Comparison of ENCODE assay signal across 35 mouse cellular contexts in genomic region chr1:120198942-120199341, GRCm38 (mm10).
"Had no signal": no experiment of that assay in that cellular context is flagged by ENCODE, and none has a peak within 500 bp of the region (broad histone marks: within the 10 kb centered on the region; RNA-seq: fewer than 3 reads in every experiment).

No protein-coding gene starts in this region.

- H3K27me3 ChIP-seq: heart, embryonic 15.5 days; hindbrain, embryonic 12.5 days; hindbrain, embryonic 13.5 days; intestine, embryonic 15.5 days; kidney, embryonic 15.5 days had no signal

- H3K27ac ChIP-seq: heart, embryonic 10.5 days; heart, embryonic 13.5 days; heart, embryonic 15.5 days; hindbrain, embryonic 10.5 days; hindbrain, embryonic 12.5 days; hindbrain, embryonic 13.5 days; hindbrain, embryonic 14.5 days; hindbrain, embryonic 15.5 days; hindbrain, postnatal 0 days; intestine, embryonic 15.5 days; kidney, embryonic 15.5 days; kidney, postnatal 0 days; layer of hippocampus, adult 2 months had no signal

- DNase-seq: heart, postnatal 10 days; heart, postnatal 14 days; heart, postnatal 36 days; heart, postnatal 4 days; kidney, adult 11 months; kidney, adult 18-20 months; kidney, adult 2 months; kidney, adult 8-10 months; kidney, adult 9 months; kidney, postnatal 10 days; kidney, postnatal 14 days; kidney, postnatal 25 days; kidney, postnatal 36 days; kidney, postnatal 4 days; layer of hippocampus, adult 9-11 months; layer of hippocampus, postnatal 36 days had no signal

- H3K4me3 ChIP-seq: heart, embryonic 10.5 days; heart, embryonic 12.5 days; heart, embryonic 13.5 days; heart, embryonic 15.5 days; hindbrain, embryonic 10.5 days; hindbrain, embryonic 12.5 days; hindbrain, embryonic 13.5 days; hindbrain, embryonic 15.5 days; intestine, embryonic 15.5 days; kidney, embryonic 15.5 days; layer of hippocampus, adult 2 months had no signal

- H3K9me3 ChIP-seq: heart, embryonic 10.5 days; heart, embryonic 12.5 days; heart, embryonic 13.5 days; heart, embryonic 15.5 days; hindbrain, embryonic 10.5 days; hindbrain, embryonic 12.5 days; hindbrain, embryonic 13.5 days; hindbrain, embryonic 15.5 days; intestine, embryonic 15.5 days; kidney, embryonic 15.5 days had no signal

- H3K36me3 ChIP-seq: heart, embryonic 10.5 days; heart, embryonic 12.5 days; heart, embryonic 13.5 days; heart, embryonic 15.5 days; hindbrain, embryonic 10.5 days; hindbrain, embryonic 12.5 days; hindbrain, embryonic 13.5 days; hindbrain, embryonic 15.5 days; intestine, embryonic 15.5 days; kidney, embryonic 15.5 days had no signal

- H3K9ac ChIP-seq: heart, embryonic 12.5 days; heart, embryonic 13.5 days; heart, embryonic 15.5 days; hindbrain, embryonic 12.5 days; hindbrain, embryonic 13.5 days; hindbrain, embryonic 14.5 days; hindbrain, embryonic 15.5 days; intestine, embryonic 15.5 days; kidney, embryonic 15.5 days had no signal

- H3K4me1 ChIP-seq: heart, embryonic 10.5 days; heart, embryonic 12.5 days; heart, embryonic 13.5 days; heart, embryonic 15.5 days; intestine, embryonic 15.5 days; kidney, embryonic 15.5 days had no signal

- ATAC-seq: hindbrain, embryonic 16.5 days; hindbrain, postnatal 0 days; inflammation-experienced regulatory T-cells, adult 6 months; intestine, embryonic 15.5 days; intestine, embryonic 16.5 days; intestine, postnatal 0 days had no signal

- H3K4me2 ChIP-seq: heart, embryonic 11.5 days; heart, embryonic 12.5 days; heart, embryonic 13.5 days; heart, embryonic 15.5 days; hindbrain, embryonic 12.5 days; hindbrain, embryonic 13.5 days; hindbrain, embryonic 14.5 days; hindbrain, embryonic 15.5 days; intestine, embryonic 15.5 days; kidney, embryonic 15.5 days had no signal
